Mouse (Mus musculus): ENCODE data around the gene Vcl.

Gene Vcl

GRCm38 (mm10) chr14:20938860-20939259, 9.7 kb downstream of the Vcl start:
- DNase-seq (ENCODE audit: low spot score): no peak

- DNase-seq (ENCODE audit: low spot score): no peak
Measured at GRCm38 (mm10) chr14:20945296-20945695, 16.1 kb downstream of the Vcl start.

GRCm38 (mm10) chr14:20956021-20956420, 26.8 kb downstream of the Vcl start:
- no peak for DNase-seq (ENCODE audit: low spot score)

- DNase-seq (ENCODE audit: low spot score): no peak
Measured at GRCm38 (mm10) chr14:20958971-20959370, 29.8 kb downstream of the Vcl start.

GRCm38 (mm10) chr14:20962466-20962865, 33.3 kb downstream of the Vcl start:
- DNase-seq (ENCODE audit: low spot score): no peak

GRCm38 (mm10) chr14:20962906-20963305, 33.7 kb downstream of the Vcl start:
- DNase-seq (ENCODE audit: low spot score): no peak

GRCm38 (mm10) chr14:20963863-20964262, 34.7 kb downstream of the Vcl start:
- no peak for DNase-seq (ENCODE audit: low spot score)

GRCm38 (mm10) chr14:20964285-20964684, 35.1 kb downstream of the Vcl start:
- no peak for DNase-seq (ENCODE audit: low spot score)

- DNase-seq (ENCODE audit: low spot score): no peak
Measured at GRCm38 (mm10) chr14:20966959-20967670, 37.9 kb downstream of the Vcl start.

- DNase-seq (ENCODE audit: low spot score): no peak
Measured at GRCm38 (mm10) chr14:20969066-20969465, 39.9 kb downstream of the Vcl start.

GRCm38 (mm10) chr14:20970389-20970788, 41.2 kb downstream of the Vcl start:
- DNase-seq (ENCODE audit: low spot score): no peak

- DNase-seq (ENCODE audit: low spot score): no peak
Measured at GRCm38 (mm10) chr14:20970927-20971326, 41.7 kb downstream of the Vcl start.

- no peak for DNase-seq (ENCODE audit: low spot score)
Measured at GRCm38 (mm10) chr14:20973821-20974220, 44.6 kb downstream of the Vcl start.

GRCm38 (mm10) chr14:20976741-20977140, 47.5 kb downstream of the Vcl start:
- no peak for DNase-seq (ENCODE audit: low spot score)

- peak; percentile 29 for DNase-seq (ENCODE audit: low spot score)
Measured at GRCm38 (mm10) chr14:20977726-20978125, 48.5 kb downstream of the Vcl start.

GRCm38 (mm10) chr14:20983832-20984231, 54.6 kb downstream of the Vcl start:
- DNase-seq (ENCODE audit: low spot score): peak; percentile 69

GRCm38 (mm10) chr14:20985482-20985881, 56.3 kb downstream of the Vcl start:
- DNase-seq (ENCODE audit: low spot score): no peak

GRCm38 (mm10) chr14:20991492-20991891, 62.3 kb downstream of the Vcl start:
- DNase-seq (ENCODE audit: low spot score): no peak

- DNase-seq (ENCODE audit: low spot score): no peak
Measured at GRCm38 (mm10) chr14:20993067-20993691, 64.0 kb downstream of the Vcl start.

GRCm38 (mm10) chr14:20994475-20994874, 65.3 kb downstream of the Vcl start:
- DNase-seq (ENCODE audit: low spot score): no peak

GRCm38 (mm10) chr14:20995497-20995896, 66.3 kb downstream of the Vcl start:
- DNase-seq (ENCODE audit: low spot score): no peak

GRCm38 (mm10) chr14:20996361-20996760, 67.2 kb downstream of the Vcl start:
- no peak for DNase-seq (ENCODE audit: low spot score)

- no peak for DNase-seq (ENCODE audit: low spot score)
Measured at GRCm38 (mm10) chr14:20997548-20997947, 68.3 kb downstream of the Vcl start.

GRCm38 (mm10) chr14:20999617-21000016, 70.4 kb downstream of the Vcl start:
- no peak for DNase-seq (ENCODE audit: low spot score)

Measured in testis, postnatal 14 days (tissue).